Mouse (Mus musculus): ENCODE results near the gene Rnf115.

- TF ChIP-seq ZC3H11A (IDR thresholded peaks at IDR 0.05; ENCODE audit: borderline replicate concordance, low read depth, low read length) (no peak), MAFK (IDR thresholded peaks at IDR 0.05; ENCODE audit: insufficient read depth, low read depth, low read length) (no peak), HCFC1 (IDR thresholded peaks at IDR 0.05; ENCODE audit: borderline replicate concordance, insufficient read depth, low read length) (no peak)
Observed at GRCm38 (mm10) chr3:96701003-96701402, 26.5 kb upstream of the Rnf115 start.

All from ES-E14 (cell line).